Mouse (Mus musculus) erythroid progenitor cell, adult 5-6 weeks (primary cell): ENCODE results near the gene Fgf12. TPM values are rescaled to one million over a fixed set of nuclear protein-coding genes. Genes with fewer than 3 reads are reported as not detected.

ENCODE experiments used
- ATAC-seq: replicated peaks from 2 replicates; pipeline ENCODE4 v1.8.0; 2016; ENCODE audit warnings: moderate number of reproducible peaks, mild to moderate bottlenecking, moderate TSS enrichment, inconsistent platforms; ENCODE audit not compliant: poor library complexity, low FRiP score, severe bottlenecking
- total RNA-seq, 2 experiments: library from RNA; stranded (forward) in 1 of 2; stranded (reverse) in 1 of 2; fragments of 150-400 nt in 1 of 2; fragments of 186-747, 209-891 nt in 1 of 2; gene quantifications; 2 replicates each; pipeline versions ENCODE4 v1.2.3 to v1.2.4; 2015 to 2017; ENCODE audit warnings: low replicate concordance in 2 of 2

The Fgf12 gene
- total RNA-seq (2015; ENCODE audit: low replicate concordance) (not detected in 2 replicates), total RNA-seq (2017; ENCODE audit: low replicate concordance) (not detected in 2 replicates)

GRCm38 (mm10) chr16:28752638-28753118, at the start of gene Fgf12:
Fgf12 (minus strand) TSS chr16:28753068.
- ATAC-seq: no peak

- ATAC-seq: no peak
These were observed 40.2 kb upstream of the Fgf12 start for GRCm38 (mm10) chr16:28793115-28793514.

DNA sequence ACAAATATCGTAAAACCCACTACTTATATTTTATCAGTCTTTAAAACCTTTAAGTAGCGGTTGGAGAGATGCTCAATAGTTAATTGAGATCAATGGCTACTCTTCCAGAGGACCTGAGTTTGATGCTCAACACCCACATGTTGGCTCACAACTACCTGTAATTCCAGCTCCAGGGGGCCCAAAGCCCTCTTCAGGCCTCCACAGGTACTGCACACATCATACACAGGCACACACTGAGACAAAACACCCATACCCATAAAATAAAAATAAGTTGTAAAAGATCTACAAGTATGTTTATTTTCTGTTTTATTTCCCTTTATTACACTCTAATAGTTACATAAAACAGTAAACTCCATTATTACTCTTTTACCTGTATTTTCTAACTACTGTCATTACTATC, 17.4 kb upstream of the Fgf12 start:
- ATAC-seq: no peak

GRCm38 (mm10) chr16:28761417-28761976, 8.6 kb upstream of the Fgf12 start:
- no peak for ATAC-seq

GRCm38 (mm10) chr16:28753124-28753917, 453 bp upstream of the Fgf12 start:
- no peak for ATAC-seq

GRCm38 (mm10) chr16:28734461-28734860, 18.4 kb downstream of the Fgf12 start:
- no peak for ATAC-seq

GRCm38 (mm10) chr16:28726792-28727191, 26.1 kb downstream of the Fgf12 start:
- no peak for ATAC-seq

DNA sequence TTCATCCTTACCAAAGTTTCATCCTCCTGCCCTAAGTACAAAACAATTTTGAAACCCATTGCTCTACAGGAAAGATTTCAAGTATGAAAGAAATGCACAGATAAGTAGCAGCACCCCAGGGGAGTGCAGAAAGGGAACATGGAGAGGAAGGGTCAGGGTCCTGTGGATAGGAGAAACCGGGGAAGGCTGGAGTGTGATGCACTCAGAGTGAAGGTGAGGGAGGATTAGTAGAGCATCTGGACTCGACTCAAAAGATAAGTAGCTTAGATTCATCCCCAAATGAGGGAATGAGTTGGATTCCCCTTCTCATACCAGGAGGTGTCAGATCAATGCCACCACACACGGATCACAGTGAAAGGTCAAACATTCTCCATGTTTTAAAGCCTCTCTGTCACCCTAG, 46.2 kb downstream of the Fgf12 start:
- no peak for ATAC-seq

DNA sequence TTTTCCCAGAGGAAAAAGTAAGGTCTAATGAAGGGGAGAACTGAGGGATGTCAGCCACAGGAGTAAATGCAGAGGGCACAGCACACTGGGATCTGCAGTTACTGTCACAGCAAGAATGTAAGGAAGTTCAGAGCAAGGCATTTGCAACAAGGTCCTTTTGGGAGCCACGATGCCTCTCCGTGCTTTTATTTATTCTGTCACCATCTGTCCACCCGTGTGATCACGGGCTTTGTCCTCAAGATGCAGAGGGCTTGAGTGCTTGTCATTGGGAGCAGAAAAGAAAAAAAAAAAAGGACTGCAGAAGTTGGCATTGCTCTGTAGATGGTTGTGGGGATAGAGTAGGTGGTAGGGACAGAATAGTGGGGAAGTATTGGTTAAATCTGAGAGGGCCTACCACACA, 52.5 kb downstream of the Fgf12 start:
- ATAC-seq: no peak

GRCm38 (mm10) chr16:28696851-28697250, 56.0 kb downstream of the Fgf12 start:
- ATAC-seq: no peak

DNA sequence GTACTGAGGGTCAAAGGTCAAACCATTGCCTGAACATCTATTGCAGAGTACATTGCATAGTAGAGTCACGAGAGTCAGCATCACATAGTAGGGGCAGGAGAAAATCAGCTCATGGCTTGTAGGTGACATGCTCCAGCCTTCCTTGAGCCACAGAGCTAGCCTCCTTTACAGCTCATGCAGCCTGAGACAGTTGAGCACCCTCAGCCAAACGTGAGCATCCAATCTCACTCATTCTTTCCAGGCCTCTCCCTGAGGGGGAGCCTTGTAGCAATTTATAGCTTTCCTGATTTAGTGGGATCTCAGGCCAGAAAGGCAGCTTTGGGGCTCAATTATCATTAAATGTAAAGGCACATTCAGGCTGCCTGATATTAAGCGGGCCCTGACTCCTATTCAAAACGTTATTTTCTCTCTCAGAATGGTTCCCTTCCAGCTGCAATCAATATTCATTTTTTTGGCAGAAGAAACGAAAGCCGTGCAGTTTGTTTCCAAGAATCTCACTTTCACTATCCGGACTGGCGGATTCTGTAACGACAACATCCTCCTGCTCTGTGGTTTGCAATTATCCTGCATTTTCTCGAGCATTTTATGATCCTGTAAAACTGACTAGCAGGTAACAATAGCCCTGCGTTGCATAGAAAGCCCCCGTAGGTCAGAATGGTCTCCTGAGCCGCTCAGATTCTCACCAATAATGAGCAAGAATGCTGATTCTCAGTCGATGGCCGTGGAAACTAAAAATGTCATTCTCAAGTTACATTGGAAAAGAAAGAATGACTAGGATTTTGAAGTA, 58.6 kb downstream of the Fgf12 start:
- no peak for ATAC-seq

- no peak for ATAC-seq
These were observed 63.9 kb downstream of the Fgf12 start for GRCm38 (mm10) chr16:28688861-28689385.

DNA sequence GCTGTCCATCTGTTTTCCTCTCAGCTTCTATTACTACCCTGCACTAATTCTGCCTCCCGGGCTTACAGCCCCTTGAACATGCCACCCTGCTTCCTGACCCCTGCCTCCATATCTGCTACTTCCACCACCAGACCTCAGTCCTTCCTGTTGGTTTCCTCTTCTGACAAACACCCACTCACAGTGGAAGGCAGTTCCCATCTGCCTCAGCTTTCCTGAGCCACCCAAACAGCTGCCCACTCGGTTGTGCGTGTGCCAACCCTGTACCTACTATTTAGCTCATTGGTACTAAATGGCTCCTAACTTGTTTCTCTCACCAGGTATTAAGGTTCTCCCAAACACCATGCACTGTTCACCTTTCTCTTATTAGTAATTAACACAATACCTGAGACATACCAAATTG, 71.2 kb downstream of the Fgf12 start:
- ATAC-seq: no peak

GRCm38 (mm10) chr16:28668815-28669347, 84.0 kb downstream of the Fgf12 start:
- no peak for ATAC-seq

DNA sequence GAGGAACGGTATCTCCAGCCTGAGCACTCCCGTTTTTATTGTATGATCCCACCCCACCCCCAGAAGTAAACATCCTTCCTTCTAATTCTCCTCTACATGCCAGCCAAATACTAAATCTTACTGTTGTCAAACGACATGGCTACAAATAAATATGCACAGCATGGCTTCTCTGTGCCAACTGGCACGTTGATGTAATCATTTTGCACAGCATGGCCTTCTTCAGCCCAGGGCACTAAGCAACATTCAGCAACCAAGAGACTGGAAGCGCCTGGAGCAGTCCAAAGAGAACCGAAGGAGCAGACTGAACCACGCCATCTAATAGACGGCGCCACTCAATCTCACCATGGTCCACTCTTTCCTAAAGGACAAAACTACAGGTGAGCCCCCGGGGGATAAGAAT, 100.2 kb downstream of the Fgf12 start:
- ATAC-seq: no peak

GRCm38 (mm10) chr16:28650589-28650988, 102.3 kb downstream of the Fgf12 start:
- no peak for ATAC-seq

DNA sequence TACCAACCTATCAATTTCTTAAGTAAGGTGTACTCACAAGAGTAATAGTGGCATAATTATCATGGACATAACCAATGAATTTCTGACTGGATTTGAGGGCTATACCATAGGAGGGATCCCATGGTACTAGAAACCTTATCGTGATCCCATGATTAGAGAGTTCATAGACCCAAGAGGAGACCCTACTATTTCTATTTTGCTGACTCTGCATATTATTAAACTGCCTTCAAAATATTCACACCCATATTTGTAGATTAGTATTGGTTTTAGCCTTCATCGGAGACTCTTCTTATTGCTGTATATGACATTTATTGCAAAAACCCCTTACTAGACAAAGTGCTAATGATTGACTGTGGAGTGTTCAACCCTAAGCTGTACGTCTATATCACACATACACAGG, 107.8 kb downstream of the Fgf12 start:
- no peak for ATAC-seq

DNA sequence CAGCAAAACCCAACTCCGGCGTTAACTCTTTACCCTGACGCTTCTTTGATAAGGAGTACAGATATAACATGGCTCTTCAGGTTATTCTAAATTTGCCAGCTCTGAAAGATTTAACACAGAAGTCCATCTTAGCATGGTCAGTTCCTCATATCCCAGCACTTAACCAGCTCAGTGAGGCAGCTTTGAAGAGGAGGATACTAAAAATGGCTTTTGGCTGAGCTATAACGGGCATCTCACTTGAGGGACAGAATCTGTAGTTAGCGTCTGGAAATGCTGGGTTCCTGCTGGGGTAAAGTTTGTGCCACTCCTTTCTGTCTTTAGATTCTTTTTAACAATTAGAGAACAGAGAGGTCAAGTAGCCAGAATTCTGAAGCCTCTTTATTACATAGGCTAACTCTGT, 121.1 kb downstream of the Fgf12 start:
- ATAC-seq: no peak

GRCm38 (mm10) chr16:28630771-28631484, 121.9 kb downstream of the Fgf12 start:
- no peak for ATAC-seq
